Mouse (Mus musculus): Measurements from ENCODE around the gene B3gnt3.

- TF ChIP-seq CTCF (IDR thresholded peaks at IDR 0.05; ENCODE audit: extremely low read depth, insufficient read depth, insufficient read length, insufficient replicate concordance) (no peak), POLR2A (IDR thresholded peaks at IDR 0.05; ENCODE audit: low read depth, low read length) (no peak)
Measured at GRCm38 (mm10) chr8:71676803-71677202, 24.8 kb downstream of the B3gnt3 start.

All from spleen, adult 2 months (tissue).